Mouse (Mus musculus): ENCODE measurements around the gene 5330417C22Rik. TPM values are rescaled to one million over a fixed set of nuclear protein-coding genes. Genes with fewer than 3 reads are reported as not detected.
"Not testable (repeated sequence)": the region's sequence is repeated elsewhere in the genome, so short reads cannot be mapped to it uniquely, and the experiment has no call there.

5330417C22Rik gene
- polyA plus RNA-seq (2015; fragmentation: Nextera tagmentation; extraction: Ambion mirVana), result 1.0 and 1.2 TPM in 2 replicates

DNA sequence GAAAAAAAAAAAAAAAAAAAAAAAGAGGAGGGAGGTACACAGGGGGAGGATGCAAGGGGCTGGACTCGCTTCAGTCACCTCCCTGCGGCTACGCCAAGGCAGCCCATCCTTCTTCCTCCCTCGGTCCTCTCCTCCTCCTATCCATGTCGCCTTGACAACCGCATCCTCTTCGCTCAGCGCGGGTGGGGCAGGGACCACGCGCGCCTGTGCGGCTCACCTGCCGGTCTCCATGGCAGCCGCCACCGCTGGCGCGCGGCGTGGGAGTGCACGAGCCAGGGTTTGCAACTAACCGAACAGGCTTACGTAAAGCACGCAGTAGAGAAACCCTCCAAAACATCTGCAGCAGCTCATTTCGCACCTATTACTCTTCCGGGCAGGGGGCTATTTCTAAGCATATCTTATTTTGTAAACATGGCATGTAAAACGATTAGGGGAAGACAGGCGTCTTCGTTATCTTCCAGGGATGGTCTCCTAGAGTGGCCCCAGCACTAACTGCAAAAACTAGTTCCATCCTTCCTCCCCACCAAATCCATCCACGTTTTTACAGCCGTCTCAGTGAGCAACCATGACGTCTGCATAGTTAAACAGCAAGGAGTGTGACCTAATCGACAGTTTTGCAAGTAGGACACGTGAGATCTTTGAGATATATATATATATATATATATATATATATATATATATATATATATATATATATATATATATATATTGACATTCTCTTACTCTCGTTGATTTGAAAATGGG lies at the start of gene 5330417C22Rik:
5330417C22Rik (minus strand) TSS at position 20 of the 744 bp plus-strand sequence.
- peak; percentile 46 for DNase-seq (ENCODE audit: low spot score)

GRCm38 (mm10) chr3:108584580-108584979 lies 48.2 kb upstream of the 5330417C22Rik start:
- no peak for DNase-seq (ENCODE audit: low spot score)

GRCm38 (mm10) chr3:108574018-108574417 lies 37.7 kb upstream of the 5330417C22Rik start:
- DNase-seq (ENCODE audit: low spot score), result no peak

GRCm38 (mm10) chr3:108572309-108573010 lies 36.1 kb upstream of the 5330417C22Rik start:
- no peak for DNase-seq (ENCODE audit: low spot score)

DNA sequence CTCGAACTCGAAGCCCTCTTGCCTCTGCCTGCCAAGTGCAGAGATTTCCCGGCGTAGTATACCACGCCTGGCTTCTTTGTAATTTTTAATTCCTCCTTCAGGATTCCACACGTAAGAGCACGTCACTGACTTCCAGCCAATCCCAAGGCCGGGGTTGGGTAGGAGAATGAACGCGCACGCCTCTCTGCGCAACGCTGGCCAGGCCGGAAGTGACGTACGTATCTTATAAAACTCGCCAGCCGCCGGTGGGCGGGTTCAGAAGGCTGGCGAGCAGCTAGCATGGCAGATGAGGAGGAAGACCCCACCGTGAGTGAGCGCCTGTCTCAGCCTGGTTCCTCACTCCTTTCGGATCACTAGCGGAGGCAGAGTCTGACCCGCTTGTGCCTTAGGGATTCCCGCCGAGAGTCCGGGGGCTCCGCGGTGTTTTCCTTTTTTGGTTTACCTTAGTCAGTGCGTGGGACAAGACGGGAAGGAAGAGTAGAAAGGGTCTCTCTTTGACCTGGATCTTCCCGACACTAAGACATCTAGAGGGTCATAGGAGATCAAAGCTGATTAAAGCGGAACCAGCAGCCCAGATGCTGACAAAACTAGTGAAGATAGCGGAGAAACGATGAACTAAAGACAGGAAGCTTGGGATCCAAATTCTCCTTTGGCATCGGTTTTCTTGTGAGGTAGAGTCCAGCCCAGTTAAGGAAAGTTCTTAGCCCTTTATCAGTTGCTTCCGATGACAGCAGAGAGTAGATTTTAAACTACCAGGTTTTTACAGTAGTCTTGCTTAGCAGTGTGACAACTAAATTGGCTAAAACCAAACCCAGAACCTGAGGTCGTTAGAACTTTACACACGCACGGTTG lies 35.3 kb upstream of the 5330417C22Rik start, which contains the start of gene Taf13:
Taf13 (plus strand) TSS at position 256 of the 852 bp plus-strand sequence.
- DNase-seq (ENCODE audit: low spot score), result peak; percentile 98

DNA sequence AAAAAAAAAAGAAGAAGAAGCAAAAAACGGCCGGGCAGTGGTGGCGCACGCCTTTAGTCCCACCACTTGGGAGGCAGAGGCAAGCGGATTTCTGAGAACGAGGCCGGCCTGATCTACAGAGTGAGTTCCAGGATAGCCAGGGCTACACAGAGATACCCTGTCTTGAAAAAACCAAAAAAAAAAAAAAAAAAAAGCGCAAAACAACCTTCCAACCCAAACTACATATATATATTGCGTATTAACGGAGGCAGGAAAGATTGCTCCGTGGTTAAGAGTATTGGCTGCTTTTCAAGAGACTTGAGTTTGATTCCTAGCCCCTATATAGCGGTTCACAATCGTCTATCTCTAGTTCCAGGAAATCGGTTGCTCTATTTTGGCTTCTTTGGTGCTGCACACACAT lies 34.5 kb upstream of the 5330417C22Rik start:
- DNase-seq (ENCODE audit: low spot score), result no peak

GRCm38 (mm10) chr3:108569636-108570035 lies 33.3 kb upstream of the 5330417C22Rik start:
- DNase-seq (ENCODE audit: low spot score), result not testable (repeated sequence)

DNA sequence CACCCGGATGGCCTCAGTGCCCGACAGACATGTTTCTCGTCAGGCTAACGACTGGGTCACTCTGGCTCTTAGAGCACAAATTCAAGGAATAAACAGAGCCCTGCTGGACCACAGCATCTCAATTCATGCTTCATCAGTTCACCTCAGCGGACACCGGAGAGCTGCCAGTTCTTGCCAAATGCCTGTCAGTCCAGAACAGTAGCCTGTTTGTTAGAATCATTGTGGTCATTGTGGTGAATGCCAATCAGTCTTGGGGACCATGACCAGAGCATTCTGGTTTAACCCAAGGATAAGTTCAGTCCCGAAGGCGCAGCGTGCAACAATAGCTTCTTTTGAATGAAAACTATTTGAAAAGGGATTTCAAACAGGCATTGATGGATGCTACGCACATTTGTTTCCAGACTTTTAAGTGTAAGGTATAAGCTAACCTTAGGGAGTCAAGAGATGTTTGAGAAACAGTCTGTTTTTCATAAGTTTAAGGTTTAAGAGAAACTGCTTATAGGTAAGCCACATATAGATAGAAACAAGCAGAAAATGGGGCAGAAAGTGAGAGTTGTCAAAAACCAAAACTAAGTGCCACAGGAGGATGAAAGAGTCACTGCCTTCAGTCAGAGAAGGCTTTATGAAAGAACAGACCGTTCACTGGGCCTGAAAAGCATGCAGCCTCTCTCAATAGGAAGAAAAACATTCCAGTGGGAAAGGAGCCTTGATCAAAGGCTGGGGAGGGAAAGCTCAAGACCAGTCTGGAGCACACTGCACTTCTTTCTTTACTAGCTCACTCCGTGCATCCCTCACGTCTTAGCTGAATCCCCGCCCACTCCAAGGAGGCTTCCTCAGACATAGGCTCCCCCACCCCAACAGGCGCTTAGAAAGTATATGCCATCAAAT lies 31.9 kb upstream of the 5330417C22Rik start:
- no peak for DNase-seq (ENCODE audit: low spot score)

- DNase-seq (ENCODE audit: low spot score), result peak; percentile 86
Measured at GRCm38 (mm10) chr3:108563309-108563708, 27.0 kb upstream of the 5330417C22Rik start.

DNA sequence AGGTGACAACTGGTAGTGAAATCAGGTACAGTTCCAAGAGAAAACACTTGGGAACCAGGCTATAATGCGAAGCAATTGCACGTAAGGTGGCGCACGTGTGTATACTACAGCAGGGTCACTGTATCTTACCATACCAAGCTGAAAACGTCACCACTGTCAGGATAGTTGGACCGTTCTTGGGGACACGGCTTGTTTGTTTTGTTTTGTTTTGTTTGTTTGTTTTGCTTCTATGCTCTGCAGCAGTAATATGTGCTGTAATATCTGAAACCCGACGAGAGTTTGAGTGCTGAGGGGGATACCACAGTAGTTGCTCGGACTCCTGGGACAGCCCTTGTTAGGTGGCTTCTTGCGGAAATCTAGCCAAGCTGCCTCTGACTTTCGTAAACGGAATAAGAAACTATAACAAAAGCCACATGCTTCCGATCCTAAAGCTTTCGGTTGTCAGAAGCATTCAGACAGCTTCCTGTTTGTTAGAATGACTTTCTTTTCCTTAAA lies 26.5 kb upstream of the 5330417C22Rik start:
- no peak for DNase-seq (ENCODE audit: low spot score)

DNA sequence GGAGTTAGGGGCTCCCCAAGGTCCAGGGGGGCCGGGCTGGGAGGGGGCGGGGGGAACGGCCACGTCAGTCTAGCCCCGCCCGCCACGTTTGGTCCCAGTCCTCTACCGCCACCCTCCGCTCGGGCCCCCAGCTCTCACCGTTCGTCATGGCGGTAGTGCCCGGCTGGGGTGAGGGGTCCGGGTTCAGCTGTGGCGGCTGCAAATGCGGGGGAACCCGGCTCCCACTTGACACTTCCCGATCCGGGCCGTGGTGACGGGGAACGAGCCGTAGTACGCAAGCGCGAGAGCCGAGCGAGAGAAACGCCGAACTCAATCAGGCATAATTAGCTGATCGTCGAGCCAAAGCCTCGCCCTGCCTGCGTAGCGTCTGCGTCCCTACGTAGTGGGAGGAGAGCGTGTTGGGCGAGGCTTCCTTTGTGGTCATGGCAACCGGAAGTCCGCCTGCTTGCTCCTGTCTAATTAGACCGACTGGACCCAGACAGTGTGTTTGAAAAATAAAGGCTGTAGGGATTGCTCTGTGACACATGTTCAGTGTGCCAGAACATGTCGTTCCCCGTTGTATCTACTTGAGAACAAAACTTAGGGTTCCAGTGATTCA lies 25.9 kb upstream of the 5330417C22Rik start, which contains the start of gene Tmem167b:
Tmem167b (minus strand) TSS at position 334 of the 598 bp plus-strand sequence.
- DNase-seq (ENCODE audit: low spot score), result peak; percentile 98

DNA sequence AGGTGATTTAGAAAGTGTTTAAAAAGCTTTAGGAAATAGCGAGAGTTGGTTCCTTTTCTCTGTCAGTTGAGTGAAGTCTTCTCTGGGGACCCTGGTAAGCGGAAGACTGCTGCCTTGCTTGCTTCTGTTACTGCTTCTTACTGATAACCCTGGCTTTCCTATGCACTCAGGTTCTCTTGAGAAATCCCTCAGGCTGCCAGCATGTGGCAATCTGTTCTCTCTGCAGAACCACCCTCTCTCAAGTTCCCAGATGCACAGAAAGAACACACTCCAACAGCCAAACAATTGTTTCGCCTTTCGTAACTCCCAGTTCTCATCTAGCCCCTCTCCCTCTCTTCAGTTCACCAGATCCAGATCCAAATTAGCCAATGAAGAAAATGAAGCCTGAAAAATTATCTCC lies 21.6 kb upstream of the 5330417C22Rik start:
- DNase-seq (ENCODE audit: low spot score), result no peak

- DNase-seq (ENCODE audit: low spot score), result peak; percentile 98
Measured at GRCm38 (mm10) chr3:108554587-108555312, 18.4 kb upstream of the 5330417C22Rik start.

DNA sequence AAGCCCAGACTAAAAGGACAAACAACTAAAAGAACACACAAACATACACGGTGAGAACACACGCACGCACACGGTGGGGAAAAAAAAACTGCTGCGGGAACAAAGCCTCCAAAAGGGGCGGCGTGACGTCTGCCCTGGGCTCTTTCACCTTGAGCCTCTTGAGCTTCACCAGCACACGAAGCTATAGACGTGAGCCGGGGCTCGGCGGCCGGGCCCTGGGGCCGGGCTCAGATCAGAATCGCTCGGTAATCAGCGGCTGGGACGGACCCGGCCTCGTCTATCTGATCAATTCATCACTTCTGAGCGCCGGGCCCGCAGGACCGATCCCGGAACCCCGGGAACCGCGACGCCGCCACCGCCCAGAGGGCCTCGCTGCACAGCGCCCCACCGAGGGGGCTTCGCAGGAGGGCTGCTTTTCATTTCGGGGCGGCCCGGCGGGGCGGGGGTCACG lies 17.8 kb upstream of the 5330417C22Rik start:
- no peak for DNase-seq (ENCODE audit: low spot score)

DNA sequence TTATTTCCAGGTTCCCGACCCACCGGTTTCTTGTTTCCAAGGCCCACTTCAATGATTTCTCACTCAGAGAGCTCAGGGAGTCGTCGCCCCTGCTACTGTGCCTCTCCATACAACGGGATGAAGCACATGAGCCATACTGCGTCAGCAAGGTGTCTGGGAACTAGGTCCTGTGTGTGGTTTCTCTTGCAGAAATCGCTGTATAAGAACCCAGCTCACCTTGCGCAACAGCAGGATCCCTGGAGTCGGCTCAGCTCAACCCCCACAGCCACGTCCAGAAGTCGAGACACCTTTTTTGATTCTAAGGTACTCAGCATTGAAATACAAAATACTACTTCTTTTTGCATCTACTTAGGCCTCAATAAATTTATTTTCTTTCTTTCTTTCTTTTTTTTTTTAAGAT lies 6.0 kb upstream of the 5330417C22Rik start:
- no peak for DNase-seq (ENCODE audit: low spot score)

GRCm38 (mm10) chr3:108537303-108537702 lies 967 bp upstream of the 5330417C22Rik start:
- DNase-seq (ENCODE audit: low spot score), result peak; percentile 77

- no peak for DNase-seq (ENCODE audit: low spot score)
Measured at GRCm38 (mm10) chr3:108535896-108536516, 330 bp downstream of the 5330417C22Rik start.

- no peak for DNase-seq (ENCODE audit: low spot score)
Measured at GRCm38 (mm10) chr3:108533951-108534350, 2.4 kb downstream of the 5330417C22Rik start, which contains the start of gene 1700013F07Rik. Gene 1700013F07Rik (plus strand): TSS chr3:108534150.

All from thymus, postnatal 0 days (tissue).